Mouse (Mus musculus) T-cell, adult 2 months (primary cell): ENCODE measurements around the gene Antxrl.

Experiments
- DNase-seq: peaks from one replicate; pipeline ENCODE4 v3.0.0; 2022; ENCODE audit warnings: low spot score

The Antxrl gene

DNA sequence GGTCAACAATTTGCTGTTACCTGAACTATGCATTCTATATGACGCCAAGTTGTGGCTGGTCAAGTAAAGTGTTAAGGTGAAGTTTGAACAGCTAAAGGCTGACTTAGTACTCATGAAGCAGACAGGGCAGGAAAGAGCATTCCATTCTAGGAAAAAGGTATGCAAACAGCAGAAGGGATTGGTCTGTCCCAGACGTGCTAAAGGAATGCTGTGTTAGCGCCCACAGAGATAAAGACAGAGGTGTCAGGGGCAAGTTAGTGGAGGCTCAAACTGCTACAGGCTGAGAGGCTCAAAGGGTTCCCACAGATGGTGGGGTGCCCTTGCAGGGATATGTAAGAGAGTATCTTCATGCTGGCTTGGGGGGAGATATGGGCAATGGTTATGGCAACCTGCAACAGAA lies 51.3 kb downstream of the Antxrl start:
- DNase-seq: no peak

DNA sequence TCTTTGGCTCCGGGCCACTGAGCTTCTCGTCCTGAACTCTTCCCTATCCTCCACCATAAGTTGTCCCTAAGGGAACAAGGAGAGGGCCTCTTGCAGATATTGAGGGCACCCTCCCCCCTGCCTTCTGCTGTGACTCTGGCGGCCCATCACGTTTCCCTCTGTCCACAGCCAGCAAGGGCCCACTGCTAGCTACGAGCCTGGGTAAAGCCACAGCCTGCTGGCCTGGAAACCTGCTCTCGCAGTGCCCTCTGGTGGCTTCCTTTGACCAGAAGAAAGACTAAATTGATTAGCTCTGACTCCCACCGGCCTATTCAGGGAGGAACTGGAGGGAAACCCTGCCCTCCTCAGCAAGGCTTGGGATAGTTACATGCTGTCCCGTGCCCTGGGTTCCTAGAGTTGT lies 52.4 kb downstream of the Antxrl start:
- no peak for DNase-seq

DNA sequence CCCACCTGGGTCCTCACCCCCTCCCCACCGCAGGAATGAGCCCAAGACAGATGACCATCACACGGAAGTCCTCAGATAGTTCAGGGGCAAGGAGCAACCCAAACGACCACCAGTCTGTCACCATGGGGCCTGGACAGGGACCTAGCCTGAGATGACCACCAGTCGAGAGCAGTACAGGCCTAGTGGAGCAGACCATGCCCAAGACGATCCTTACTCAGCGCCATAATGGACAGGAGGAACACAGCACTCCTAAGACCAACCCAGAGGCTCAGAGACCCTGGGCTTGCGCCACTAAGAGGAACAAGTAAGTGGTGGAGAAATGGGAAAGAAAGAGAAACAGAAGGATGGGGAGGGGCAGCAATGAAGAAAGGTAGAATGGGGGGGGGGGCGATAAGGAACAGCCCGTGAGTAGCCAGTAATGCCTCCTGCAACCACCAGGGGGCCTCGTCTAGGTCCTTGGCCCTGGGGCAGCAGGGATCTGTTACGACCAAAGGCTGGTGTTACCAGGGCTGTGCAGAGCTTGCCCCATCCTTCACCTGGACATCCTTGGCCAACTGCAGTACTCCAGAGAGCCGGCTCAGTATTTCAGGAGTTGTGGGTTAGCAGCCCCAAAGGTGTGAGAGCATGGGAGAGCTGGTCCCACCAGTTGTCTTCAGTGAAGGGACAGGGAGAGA lies 54.0 kb downstream of the Antxrl start:
- no peak for DNase-seq

- DNase-seq: no peak
Measured at GRCm38 (mm10) chr14:34107594-34107993, 55.1 kb downstream of the Antxrl start.

DNA sequence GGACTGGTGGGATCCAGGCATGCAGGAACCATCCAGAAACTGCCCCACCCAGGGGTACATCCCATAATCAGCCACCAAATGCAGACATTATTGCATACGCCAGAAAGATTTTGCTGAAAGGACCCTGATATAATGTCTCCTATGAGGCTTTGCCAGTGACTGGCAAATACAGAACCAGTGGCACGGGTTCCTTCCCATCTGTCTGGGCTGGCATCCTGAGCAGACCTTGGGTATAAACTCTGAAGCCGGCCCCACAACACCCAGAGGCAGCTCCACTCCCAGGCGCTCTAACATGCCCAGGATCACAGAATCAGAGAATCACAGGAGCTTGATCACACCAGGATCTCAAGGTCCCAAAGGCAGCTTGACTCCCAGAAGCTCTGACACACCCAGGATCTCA lies 61.8 kb downstream of the Antxrl start:
- no peak for DNase-seq

DNA sequence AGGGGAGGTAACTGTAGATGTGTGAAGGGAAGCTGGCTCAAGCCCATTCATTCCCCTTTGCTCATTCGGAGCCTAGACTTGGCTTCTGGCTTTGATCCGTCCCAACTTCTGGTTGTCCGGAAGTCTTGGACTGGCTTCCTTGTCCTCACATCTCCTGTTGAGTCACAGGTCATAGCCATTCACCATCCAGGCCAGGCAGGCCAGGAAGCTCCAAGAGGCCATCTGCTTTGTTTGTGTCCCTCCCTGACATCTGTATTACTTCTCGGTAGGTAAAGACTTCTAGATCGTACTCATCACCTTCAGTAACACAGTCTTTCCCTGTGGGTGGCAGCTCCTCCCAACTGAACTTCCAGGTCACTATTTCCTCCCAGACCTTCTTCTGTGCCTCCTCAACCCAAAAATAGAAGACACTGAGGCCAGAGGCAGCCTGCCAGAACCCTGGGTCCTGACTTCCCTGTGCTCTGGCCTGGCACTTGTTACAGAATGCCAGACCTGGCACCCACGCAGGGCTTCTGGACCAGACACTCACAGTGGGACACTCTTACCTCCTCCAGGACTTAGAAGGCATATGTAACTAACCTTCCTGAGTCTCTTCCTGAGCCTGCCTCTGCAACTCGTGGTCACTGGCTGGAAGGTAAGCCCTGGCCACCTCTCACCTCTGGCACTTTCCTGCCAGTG lies 66.7 kb downstream of the Antxrl start:
- DNase-seq: no peak

GRCm38 (mm10) chr14:34120016-34120910 lies 67.8 kb downstream of the Antxrl start:
- no peak for DNase-seq

- DNase-seq: no peak
Measured at GRCm38 (mm10) chr14:34120923-34121351, 68.4 kb downstream of the Antxrl start.

- DNase-seq: no peak
Measured at GRCm38 (mm10) chr14:34121691-34122090, 69.2 kb downstream of the Antxrl start.
